Mouse (Mus musculus) cerebellum, postnatal 36 days (tissue): ENCODE results near the gene Tsnax.

Experiments
- DNase-seq, 2 experiments: peaks; one replicate each; pipeline ENCODE4 v3.0.0; 2021 to 2022; ENCODE audit warnings: mixed read lengths in 2 of 2

Tsnax gene

DNA sequence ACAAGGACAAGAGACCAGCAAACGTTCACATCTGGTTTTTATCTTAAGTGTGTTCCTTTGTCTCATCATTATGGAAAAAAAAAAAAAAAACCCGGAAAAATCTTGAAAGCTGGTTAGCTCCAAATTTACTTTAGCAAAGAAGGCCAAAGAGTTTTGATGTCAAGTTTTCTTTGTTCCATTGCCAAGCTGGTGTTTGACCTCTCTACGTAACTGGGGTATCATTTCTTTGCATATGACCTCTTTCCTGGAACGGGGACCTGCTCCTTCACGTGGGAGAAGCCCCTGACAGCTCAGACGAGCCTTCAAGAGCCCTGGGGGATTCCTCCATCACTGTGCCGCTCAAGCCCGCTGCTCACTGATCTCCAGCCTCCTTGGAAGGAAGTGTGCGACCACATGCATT lies 31.1 kb downstream of the Tsnax start:
- no peak for DNase-seq

DNA sequence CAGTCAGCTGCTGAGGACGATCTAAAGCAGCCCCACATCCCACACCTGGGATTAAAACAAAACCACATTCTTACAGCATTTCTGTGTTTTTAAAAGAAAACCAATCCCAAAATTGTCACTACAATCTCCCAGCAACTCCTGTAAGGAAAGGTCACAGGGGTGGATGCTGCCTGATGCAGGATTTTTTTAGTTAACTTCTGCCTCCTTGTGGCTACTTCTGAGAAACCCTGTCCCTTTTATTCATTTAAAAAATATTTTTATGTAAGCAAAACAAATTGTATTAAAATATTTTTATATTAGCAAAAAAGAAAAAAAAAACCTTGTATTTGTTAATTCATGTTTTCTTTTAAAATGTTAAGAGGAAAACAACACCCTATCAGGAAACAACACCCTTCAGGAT lies 33.0 kb downstream of the Tsnax start:
- no peak for DNase-seq

DNA sequence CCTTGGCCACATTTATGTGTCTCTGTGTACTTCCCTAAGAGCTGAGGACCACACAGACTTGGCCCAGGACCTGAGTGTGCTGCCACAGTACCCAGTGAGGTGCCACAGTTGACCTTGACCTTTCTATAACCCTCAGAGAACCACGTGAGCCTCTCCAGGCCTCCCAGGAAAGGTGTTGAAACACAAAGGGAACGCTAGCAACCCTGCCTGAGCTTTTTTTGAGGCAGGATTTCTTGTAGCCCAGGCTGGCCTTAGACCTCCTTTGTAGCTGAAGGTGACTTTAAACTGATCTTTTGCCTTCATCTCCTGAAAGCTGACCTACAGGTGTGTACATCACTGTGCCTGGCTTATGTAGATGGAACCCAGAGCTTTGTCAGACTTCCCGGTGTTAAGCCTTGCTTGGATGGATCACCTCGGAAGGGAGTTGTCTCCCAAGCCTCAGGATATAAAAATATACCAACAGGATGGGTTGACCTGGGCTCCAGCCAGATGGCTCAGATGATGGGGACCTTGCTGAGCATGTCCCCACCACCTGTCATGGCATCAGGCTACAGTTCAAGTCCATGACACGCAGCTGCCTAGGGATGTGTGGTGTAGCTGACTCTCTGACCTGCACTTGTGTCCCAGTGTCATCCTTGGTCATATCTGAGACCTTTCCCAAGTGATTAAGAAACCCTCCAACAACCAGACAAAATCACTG lies 36.4 kb downstream of the Tsnax start:
- no peak for DNase-seq

DNA sequence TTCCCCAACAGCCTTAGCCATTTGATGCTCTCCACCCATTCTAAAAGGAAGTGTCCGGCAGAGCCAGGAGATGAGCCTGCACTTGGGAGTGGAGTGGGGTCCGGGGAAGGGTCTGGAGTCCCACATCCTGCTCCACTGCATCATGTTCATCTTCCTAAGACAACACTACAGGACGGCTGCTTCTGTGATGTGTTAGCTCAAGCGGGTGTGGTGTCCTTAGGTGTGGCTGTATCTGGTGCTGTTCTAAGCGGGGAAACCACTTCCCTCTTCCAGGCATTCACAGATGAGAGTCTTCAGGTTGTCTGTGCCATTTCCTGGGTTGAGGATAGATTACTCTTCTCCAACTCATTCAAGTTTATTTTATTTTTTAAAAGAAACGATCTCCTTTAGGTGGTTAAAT lies 37.0 kb downstream of the Tsnax start:
- no peak for DNase-seq

DNA sequence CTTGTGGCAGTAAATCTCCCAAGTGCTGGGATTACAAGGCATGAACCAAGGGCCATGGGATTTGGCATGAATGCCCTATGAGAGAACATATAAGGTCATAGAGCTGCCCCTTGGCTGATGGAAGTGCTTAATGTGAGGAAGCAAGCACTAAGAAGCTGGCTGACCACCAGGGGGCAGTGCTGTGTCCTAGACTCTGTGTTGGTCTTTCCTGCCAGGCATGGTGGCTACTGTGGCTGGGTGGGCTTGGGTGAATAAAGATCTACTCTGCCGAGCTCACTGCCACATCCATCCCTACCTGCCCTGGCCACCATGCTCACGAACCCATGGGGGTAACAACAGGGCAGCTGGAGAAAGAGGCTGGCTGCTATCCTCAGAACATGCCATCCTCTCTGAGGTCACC lies 39.2 kb downstream of the Tsnax start:
- DNase-seq: peak; percentile 73 to 79

DNA sequence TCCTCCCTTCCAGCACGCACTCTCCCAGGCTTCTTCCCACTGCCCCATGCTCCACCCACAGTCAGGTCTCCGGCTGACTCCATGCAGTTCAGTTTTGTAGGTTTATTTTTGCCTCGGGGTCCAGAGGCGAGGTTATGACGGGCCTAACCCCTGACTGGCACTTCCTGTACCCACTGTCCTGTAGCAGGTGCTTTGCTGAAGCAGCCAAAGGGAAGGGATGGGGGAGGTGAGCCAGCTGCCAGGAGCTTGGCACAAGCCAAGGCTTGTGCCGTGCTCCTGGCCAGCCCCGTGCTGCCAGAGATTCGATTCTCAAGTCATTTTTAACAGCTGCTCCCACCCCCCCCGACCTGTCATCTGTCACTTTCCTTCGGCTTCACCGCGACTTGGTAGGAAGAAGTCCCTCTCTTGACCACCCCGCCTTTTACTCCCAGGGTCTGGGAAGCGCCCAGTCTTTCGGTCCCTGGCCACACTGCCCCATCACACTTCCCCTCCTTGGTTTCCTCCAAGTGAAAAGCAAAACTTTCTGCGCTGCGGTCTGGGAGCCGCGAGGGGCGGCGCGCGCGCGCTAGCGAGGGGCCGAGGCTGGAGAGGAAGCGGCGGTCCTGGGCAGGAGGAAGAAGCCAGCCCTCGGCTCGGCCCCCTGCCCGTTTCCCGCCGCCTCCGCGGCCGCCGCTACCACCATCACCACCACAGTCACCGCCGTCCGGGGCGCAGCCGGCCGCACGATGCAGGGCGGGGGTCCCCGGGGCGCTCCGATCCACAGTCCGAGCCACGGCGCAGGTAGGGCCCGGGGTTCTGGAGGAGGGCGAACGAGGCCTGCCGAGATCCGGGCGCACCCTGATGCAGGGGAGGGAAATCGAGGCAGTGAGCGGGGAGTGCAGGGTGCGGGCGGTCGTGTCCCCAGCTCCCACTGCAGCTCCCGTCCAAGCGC lies 41.0 kb downstream of the Tsnax start, which contains the start of gene Disc1:
Gene Disc1 (plus strand): TSS at position 691 of the 931 bp plus-strand sequence.
- DNase-seq: peak; percentile 19 to 26

DNA sequence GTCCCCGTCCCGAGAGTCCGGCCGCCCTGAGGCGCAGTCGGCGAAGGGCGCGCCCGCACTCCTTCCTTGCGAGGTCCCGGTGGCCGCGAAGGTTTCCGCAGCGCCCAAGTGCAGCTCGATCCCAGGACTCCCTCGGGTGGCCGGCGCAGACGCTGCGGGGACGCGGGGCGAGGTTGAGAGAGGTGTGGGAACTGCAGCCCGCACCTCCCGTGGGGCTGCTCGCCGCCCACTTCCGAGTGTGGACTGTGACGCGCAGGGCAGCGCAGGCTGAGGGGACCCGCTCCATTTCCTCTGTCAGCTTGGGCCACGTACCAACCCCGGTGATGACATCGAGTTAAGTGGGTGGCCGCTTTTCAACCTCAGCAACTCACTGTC lies 41.6 kb downstream of the Tsnax start:
- peak; percentile 30 to 39 for DNase-seq

DNA sequence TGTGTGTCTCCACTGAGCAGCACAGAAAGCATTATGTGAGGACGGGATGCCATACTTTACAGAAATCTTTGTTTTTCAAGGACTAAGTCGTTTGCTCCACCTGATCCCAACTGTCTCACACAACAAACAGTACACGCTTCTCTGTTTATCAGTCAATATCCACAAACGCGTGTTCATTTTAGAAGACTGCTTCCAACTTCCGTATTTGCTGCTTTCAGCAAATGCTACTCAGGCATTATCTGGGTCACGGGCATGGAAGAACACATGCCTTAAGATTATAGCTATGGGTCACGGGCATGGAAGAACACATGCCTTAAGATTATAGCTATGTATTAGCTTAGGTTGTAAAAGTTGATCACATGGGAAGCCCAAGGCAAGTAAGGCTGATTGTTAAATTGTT lies 48.1 kb downstream of the Tsnax start:
- no peak for DNase-seq

DNA sequence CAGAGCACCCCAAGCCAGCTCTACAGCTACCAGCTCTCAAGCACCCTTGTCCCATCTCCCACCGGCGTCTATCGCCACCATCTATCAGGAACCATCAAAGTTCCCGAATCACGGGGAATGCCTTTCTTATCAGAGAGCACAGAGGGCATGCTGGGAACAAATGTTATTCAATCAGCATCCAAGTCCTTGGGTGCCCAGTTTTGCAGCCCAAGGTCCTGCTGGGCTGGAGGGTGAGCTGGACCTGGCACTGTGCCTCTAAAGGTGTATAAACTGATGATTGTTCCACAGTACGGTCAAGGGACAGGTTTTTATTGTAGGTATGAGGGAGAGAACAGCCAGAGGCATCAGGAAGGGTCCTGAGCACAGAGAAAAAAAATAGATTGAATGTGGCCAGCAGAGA lies 52.8 kb downstream of the Tsnax start:
- no peak for DNase-seq

DNA sequence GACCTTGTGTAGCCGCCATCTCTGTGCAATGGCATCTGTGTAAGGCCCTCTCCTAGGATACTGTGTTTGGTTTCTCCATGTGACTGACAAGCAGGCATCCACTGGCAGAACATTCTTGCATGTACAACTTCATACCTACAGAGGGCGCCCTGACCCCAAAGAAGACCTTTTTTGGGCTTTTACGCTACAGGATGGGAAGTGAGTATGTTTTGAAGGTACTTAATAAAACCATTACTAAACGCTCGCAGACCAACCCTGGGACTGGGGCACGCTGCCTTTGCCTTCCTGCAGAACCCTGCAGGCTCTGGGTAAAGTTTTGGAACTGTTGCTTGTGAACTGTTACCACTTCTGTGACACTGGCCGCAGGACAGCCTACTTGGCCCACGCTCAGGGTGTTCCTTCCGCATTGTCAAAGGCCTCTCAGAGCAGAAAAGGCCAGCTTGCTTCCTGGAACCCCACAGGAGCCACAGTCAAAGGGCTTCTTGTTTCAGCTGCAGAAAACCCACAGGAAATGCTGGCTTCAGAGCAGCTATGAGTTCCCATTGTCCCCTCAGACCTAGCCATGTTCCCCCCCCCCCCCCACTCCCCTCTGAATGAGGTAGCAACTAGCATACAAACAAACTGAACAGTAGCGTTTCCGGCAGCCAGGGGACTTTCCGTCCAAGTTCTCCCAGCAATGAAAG lies 54.3 kb downstream of the Tsnax start:
- peak; percentile 50 to 68 for DNase-seq

DNA sequence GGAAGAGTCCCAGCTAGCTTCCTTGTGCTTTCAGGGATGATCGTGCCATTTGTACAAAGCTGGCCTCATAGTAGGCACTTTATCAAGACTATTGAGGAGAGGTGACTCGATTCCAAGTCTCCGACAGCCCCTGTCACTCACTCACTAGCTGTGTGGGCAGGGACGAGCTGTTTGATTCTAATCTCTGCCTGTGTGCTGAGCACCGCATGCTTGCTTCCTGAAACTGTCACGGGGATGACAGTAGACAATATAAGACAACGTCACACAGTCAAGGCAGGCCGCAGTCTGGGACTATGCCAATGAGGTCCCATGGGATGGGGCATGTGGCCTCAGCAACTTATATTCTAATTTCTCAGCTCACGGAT lies 54.8 kb downstream of the Tsnax start:
- DNase-seq: no peak

DNA sequence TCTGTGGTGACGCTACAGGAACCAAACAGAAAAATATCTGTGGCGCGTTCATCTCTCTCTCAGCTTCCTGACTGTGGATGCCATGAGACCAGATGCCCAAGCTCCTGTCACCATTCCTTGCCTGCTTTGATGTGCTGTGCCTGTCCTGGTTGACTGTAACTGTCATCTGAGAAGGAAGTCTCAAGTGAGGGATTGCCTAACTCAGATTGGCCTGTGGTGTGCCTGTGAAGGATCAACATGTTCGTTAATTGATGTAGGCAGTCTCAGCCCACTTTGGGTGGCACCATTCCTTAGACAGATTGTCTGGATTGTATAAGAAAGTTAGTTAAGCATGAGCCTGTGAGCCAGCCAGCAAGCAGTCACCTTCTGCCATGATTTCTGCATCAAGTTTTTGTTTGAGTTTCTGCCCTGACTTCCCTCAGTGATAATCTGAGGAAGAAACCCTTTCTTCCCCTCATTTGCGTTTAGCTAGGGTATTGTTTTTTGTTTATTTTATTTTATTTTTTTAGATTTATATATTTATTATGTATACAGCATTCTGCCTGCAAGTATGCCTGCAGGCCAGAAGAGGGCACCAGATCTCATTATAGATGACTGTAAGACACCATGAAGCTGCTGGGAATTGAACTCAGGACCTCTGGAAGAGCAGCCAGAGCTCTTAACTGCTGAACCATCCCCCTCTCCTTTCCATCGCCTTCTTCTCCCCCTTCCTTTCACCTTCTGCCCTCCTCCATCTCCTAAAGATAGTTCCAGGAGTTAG lies 55.5 kb downstream of the Tsnax start:
- no peak for DNase-seq

DNA sequence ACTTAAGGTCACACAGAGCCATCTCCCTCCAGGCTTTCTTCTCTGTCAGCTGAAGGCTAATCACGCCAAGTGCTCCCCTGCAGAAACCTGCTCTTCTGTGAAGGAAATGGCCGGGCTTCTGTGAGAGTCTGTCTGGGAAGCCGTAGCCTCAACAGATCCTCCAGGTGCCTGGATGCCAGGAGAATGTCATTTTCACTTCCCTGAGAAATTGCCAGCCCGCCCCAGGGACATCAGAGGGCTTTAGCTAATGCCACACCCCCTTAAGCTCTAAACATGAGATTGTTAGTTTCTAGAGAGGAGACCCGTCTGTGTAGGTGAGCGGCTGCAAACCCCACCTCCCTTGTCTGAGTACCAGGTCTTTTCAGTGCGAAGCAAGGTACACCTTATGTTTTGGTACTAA lies 56.5 kb downstream of the Tsnax start:
- no peak for DNase-seq

DNA sequence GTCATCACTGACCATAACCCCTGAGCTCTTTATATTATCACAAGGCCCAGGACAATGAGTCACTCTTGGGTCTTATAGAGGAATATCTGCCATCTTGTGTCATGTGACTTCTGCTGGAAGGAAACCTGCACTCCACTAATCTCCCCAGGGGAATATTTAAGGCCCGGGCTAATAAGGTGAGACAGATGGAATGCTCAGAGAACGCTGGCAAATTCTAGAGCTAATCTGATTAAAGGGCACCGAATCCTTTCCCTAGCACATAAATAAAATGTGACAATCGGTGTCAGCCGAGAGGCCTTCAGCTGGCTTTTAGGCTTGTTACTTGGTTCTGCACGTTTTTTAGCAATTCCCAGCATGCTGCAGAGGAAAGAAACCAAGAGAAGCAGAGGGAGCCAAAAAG lies 56.9 kb downstream of the Tsnax start:
- DNase-seq: no peak

DNA sequence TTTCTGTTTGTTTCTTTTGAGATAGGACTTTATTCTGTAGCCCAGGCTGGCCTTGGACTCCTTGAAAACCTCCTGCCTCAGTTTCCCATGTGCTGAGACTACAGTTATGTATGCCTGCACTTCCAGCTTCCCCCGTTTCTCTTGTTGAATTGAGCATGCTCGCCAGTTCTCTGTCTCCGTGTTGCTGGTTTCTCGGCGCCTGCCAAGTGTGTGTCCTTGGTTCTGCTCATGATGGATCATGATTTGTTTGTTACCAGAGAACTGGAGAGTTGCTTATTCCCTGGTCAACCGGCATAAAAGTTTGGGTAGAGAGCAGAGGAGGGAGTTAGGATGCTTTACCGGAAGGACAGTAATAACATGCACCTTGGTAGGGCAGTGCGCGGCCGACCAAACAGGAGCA lies 61.3 kb downstream of the Tsnax start:
- DNase-seq: no peak

DNA sequence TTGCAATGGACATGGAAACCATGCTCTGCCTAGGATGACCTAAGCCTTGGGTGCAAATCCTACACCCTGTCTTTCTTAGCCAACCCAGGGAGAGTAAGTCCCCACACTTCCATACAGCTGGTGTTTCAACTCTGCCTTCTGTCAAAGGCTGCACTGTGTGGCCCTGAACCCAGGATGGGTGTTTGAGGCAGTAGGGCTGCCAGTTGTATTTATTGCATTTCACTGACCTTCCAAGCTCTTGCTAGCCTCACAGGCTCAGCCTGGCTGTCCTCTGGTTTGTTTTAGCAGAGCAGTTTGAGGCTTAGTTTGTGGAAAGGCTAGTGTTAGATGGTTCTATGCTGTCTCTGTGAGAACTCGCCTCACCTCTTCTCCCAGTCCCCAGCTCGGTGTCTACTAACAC lies 61.8 kb downstream of the Tsnax start:
- DNase-seq: no peak

DNA sequence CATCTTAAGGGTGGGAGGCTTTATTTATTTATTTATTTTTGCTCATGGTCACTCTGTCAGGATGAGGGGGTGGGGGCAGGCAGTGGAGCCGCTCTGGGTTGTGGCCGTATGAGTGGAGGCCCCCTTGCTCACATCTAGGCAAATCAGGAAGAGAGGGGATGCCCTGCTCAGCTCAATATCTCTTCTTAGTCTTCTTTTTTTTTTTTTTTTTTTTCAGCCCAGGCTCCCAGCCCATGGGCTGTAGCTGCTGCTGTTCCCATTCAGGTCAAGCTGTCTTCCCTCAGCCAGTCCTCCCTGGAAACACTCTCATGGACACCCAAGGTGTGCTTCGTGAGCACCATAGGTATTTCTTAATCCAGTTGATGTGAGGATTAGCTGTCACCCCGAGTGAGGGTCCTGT lies 62.6 kb downstream of the Tsnax start:
- DNase-seq: no peak

DNA sequence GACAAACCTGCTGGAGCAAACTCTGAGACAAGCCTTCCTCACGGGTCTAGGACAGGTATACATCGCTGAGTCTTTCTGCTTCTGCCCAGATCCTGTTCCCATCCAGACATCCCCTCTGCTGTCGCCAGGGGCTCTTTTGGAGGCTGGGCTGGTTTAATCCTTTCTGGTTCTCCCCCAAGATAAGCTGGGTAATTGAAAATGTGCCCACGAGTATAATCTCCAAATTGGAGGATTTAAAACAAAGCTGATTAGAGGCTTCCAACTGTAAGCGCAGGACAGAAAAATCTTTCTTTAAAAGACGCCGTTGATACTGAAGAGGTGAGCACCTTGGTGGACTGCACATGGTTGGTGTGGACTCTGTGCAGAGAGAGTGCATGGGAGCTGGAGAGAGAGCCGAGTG lies 64.5 kb downstream of the Tsnax start:
- DNase-seq: no peak

DNA sequence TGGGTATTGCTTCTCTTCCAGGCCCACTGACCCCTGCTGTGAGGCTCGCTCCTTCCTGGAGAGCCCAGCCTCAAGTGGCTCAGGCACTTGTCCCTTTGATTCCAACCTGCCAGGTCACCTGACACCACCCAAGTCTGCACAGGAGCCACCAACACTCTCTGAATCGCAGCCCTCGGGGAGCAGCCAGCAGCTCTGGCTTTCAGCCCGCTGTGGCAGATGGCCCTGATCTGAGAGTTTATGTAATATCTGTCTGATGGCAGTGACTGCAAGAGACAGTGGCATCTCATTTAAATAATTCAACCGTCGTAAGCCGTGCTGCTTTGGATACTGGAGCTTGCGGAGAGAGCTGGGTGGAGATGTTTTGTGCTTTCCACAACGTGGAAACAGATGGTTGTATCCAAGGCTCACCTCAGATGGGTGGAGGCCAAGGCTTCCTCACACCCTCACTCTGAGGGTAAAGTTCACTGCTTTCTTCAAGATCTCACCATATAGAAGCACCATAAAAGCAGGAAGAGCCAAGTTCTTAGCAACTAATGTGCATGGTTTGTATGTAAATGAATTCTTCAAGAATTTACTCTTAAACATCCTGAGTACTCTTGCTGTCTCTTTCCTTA lies 66.1 kb downstream of the Tsnax start:
- peak; percentile 98 for DNase-seq

DNA sequence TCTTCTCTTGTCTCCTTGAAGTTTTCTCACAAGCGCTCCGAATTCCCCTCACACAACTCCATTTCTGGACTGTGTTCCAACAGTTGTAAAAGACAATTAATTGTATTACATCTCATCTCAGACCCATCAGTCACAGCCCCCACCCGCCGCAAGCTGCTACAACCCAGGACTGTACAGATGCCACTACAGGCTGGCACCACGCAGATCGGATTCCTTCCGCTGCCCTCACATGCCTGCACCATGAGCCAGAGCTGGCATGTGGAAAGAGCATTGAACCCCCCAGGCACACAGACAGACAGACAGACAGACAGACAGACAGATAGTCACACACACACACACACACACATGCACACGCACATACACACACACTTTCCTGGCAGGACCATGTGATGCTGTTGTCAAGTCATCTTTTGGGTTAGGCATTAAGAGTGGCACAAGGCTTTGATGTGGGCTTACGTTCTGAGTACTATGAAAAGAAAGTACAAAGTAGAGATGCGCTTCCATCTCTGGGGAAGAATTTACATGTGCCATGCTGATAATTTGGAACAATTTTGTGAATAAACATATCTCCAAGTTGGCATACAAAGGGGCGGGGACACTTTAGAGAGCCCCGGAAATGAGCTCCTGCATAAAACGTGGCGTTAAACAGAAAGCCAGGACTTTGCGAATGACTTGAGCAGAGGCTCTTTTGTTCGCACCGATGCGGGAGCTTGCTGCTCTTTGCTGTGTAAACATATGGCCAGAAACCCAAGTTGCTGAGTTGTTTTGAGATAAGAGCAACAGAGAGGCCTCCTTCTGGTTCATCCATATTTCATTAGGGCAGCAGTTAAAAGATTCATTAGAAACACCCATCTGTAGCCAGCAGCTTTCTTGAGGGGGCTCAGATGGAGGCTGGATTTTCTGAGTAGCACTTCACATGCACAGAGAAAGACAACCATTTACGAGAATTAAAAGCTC lies 67.9 kb downstream of the Tsnax start:
- DNase-seq: no peak

DNA sequence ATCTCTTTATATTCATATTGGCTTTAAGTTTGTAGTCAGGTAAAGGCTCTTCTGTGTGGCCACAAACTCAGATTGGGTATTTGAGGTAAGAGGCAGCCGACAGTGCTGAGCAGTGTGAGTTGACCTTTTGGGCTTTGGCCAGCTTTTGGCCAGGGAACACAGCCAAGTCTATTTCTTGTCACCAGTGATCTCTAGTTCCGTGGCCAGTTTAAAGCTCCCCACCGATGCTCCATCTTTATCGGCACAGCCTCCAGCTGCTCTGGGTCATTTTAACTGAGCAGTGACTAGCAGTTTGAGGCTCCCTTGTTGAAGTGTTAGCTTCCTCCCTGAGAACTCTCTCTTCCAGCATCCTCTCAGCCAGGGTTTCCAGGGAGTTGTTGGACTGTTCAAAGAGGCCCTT lies 70.9 kb downstream of the Tsnax start:
- DNase-seq: peak; percentile 78 to 82
